Mouse (Mus musculus) small intestine, adult 2 months (tissue): ENCODE data around the gene Pdxdc1. TPM values are rescaled to one million over a fixed set of nuclear protein-coding genes. Genes with fewer than 3 reads are reported as not detected.
"Not testable (repeated sequence)": the region's sequence is repeated elsewhere in the genome, so short reads cannot be mapped to it uniquely, and the experiment has no call there.

ENCODE experiments used
- H3K27ac ChIP-seq: fragments of 200-500 bp; 2 replicates; pipeline ENCODE4 v1.5.1; 2012; ENCODE audit warnings: low read depth, low read length, control low read depth, inconsistent platforms; ENCODE audit not compliant: insufficient read depth
- H3K27me3 ChIP-seq: fragments of 200-500 bp; 2 replicates; pipeline ENCODE4 v1.6.1; 2012; ENCODE audit warnings: mild to moderate bottlenecking, moderate library complexity, low read length, inconsistent platforms; ENCODE audit not compliant: control insufficient read depth, insufficient read depth
- H3K36me3 ChIP-seq: fragments of 200-500 bp; 2 replicates; pipeline ENCODE4 v1.6.1; 2012; ENCODE audit warnings: mild to moderate bottlenecking, low read length, control low read depth, inconsistent platforms; ENCODE audit not compliant: control insufficient read depth, insufficient read depth
- H3K4me1 ChIP-seq: fragments of 200-500 bp; 2 replicates; pipeline ENCODE4 v1.6.1; 2012; ENCODE audit warnings: low read length, inconsistent platforms, mixed read lengths; ENCODE audit not compliant: control insufficient read depth, insufficient read depth, insufficient read length
- H3K4me3 ChIP-seq: fragments of 200-500 bp; 2 replicates; pipeline ENCODE4 v1.5.1; 2012; ENCODE audit warnings: low read depth, mild to moderate bottlenecking, control low read depth, inconsistent platforms, low read length, moderate library complexity
- CTCF ChIP-seq: fragments of 200-500 bp; IDR thresholded peaks from 2 replicates; pipeline ENCODE4 v1.5.1; 2012; ENCODE audit warnings: low read depth, mild to moderate bottlenecking, control low read depth, inconsistent platforms, low read length, moderate library complexity, mixed read lengths; ENCODE audit not compliant: insufficient replicate concordance, insufficient read length; ENCODE audit errors: extremely low read depth
- POLR2A ChIP-seq: fragments of 200-500 bp; IDR thresholded peaks from 2 replicates; pipeline ENCODE4 v1.6.1; 2012; ENCODE audit warnings: low read depth, mild to moderate bottlenecking, control low read depth, inconsistent platforms, low read length, moderate library complexity
- WGBS: fragments of 180-500 bp; shearing (Covaris S2); methylation state at CpG from one replicate; pipeline ENCODE4 v1.1.7; 2018; 5-methylcytosine and 5-hydroxymethylcytosine counted together
- polyA plus RNA-seq: library from polyadenylated mRNA; depleted of rRNA; stranded (reverse); fragments of >200 nt; gene quantifications from 2 replicates; pipeline ENCODE4 v1.2.3, GENCODE M21; 2012

Pdxdc1 gene
- polyA plus RNA-seq, 1 experiment, result 137 TPM

DNA sequence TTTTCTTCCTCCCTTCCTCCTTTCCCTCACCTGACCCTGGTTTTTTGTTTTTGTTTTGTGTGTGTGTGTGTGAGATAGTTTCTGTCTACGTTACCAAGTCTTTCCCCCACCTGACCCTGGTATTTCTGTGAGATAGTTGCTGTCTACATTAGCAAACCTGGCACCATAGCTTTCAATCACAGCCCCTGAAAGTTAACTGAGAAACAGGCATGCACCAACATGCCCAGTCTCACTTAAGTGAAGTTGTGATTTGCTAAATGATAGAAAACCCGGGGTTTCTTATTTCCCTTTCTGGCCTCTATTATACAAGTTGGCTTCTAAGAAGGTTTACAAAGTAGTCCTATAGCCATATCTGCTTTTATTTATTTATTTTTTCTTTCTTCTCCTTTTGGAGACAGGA is 12.5 kb downstream of the Pdxdc1 start:
- Histone ChIP-seq H3K4me3 (no peak overlapping the region), H3K36me3 (peaks cover 4% of the 10 kb centered on the region; the same call in 1 of the 2 replicates), H3K27ac (no peak overlapping the region), H3K27me3 (no peaks in the 10 kb centered on the region), H3K4me1 (peaks cover 8% of the 10 kb centered on the region; the same call in 1 of the 2 replicates)
- TF ChIP-seq CTCF, result no peak
- no peak for TF ChIP-seq POLR2A
- 80% methylated on average over 2 of the region's 2 CpGs for WGBS

DNA sequence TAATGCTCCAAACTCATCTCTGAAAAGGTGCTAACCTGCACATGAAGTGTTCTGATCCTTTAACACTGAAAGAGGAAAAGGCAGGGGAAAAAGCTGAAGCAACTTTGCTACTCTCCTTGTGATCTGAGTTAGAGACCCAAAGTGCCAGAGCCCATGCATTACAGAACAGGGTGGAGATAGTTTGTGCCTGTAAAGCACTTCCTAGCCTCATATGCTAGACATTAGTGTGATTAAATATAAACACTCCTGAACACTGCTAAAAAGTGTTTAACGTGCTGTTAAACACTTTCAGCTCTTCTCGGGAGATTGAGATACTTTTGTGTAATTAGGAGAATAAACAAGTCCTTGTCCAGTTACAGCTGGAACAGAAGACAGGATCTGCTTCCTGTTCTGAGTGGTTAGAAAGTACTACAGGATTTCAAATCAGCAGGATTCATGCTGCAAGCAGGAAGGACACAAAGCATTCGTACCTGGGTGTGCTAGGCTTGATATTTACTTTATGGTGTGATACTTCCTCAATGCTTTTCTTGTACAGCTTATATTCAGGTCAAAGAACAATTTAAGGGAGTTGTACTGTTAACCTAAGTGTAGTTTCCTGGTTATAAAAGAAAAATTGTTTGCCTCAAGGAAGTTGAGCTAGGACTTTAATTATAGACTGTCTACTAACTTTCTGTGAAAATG is 19.7 kb downstream of the Pdxdc1 start:
- WGBS, result 8% methylated on average over 3 of the region's 3 CpGs

GRCm38 (mm10) chr16:13875483-13875882 is 27.4 kb downstream of the Pdxdc1 start:
- no peaks in the 10 kb centered on the region for H3K27me3 ChIP-seq
- TF ChIP-seq CTCF (no peak), POLR2A (no peak)
- no peak overlapping the region for H3K27ac ChIP-seq
- H3K36me3 ChIP-seq, result peaks cover 58% of the 10 kb centered on the region
- 86% methylated on average over 4 of the region's 4 CpGs for WGBS
- no peak overlapping the region for H3K4me3 ChIP-seq
- no peaks in the 10 kb centered on the region for H3K4me1 ChIP-seq

More for the DNA sequence above, 19.7 kb downstream of the Pdxdc1 start:
- H3K4me1 ChIP-seq, result peaks cover 9% of the 10 kb centered on the region; the same call in 1 of the 2 replicates
- peaks cover 26% of the 10 kb centered on the region for H3K36me3 ChIP-seq
- TF ChIP-seq CTCF (no peak), POLR2A (no peak)
- H3K4me3 ChIP-seq, result no peak overlapping the region
- no peaks in the 10 kb centered on the region for H3K27me3 ChIP-seq
- peak overlapping the region; percentile 97 for H3K27ac ChIP-seq

DNA sequence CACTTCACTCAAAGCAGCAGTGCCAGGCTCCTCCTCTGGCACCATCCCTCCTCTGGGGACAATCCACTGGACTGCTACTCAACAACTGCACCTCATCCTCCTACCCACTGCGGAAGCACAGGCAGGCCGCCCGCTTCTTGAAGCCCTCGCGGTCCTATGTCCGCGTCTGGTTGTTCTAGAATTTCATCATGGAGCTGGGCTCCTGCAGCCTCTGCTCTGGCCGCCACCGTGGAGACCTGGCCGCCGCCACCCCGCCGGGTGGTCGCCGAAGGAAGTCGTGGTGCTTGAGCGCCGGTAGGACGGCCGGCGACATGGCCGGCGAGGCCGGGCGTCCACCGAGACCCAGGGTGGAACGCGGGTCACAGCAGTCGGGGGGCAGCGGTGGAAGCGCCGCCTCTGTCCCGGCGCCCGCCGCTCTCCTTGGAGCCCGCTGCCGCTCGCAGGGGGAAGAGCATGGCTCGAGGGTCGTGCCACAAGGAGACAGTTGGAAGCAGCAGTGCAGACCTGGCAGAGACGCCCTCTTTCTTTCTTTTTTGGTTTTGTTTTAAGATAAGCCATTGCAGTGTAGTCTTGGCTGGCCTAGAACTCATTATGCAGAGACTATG is 34.9 kb downstream of the Pdxdc1 start:
- Histone ChIP-seq H3K27ac (no peak overlapping the region), H3K27me3 (no peaks in the 10 kb centered on the region; the same call in 1 of the 2 replicates), H3K4me1 (no peaks in the 10 kb centered on the region), H3K36me3 (peaks cover 49% of the 10 kb centered on the region), H3K4me3 (no peak overlapping the region)
- TF ChIP-seq CTCF (no peak), POLR2A (no peak)
- WGBS, result 81% methylated on average over 42 of the region's 42 CpGs

DNA sequence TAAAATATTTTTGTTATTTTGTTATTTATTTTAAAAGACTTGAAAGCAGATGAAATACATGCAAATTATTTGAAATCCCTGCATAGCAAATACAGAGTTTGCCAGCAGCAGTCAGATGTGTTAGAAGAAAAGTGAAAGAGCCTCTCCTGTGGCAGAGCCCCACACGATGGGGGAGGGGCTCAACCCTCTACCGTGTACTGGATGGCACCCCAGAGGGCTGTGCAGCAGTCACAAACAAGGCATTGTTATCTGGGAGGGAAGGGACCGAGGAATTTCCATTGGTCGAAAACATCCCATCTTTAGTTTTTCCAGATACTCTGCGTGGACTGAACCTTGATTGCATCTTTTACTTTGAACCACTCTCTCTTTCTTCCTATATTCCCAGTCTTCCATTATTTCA is 35.5 kb downstream of the Pdxdc1 start:
- not testable (repeated sequence) for H3K27me3 ChIP-seq, H3K4me1 ChIP-seq, H3K27ac ChIP-seq, H3K4me3 ChIP-seq
- peaks cover 51% of the 10 kb centered on the region for H3K36me3 ChIP-seq
- 68% methylated on average over 5 of the region's 5 CpGs for whole genome bisulfite sequencing

- no peaks in the 10 kb centered on the region for H3K4me1 ChIP-seq
- no peak overlapping the region for H3K4me3 ChIP-seq
- H3K27ac ChIP-seq, result no peak overlapping the region
- H3K36me3 ChIP-seq, result peaks cover 51% of the 10 kb centered on the region
- H3K27me3 ChIP-seq, result no peaks in the 10 kb centered on the region; the same call in 1 of the 2 replicates
- TF ChIP-seq POLR2A, result no peak
- TF ChIP-seq CTCF, result no peak
- 67% methylated on average over 5 of the region's 5 CpGs for WGBS
Observed at GRCm38 (mm10) chr16:13866616-13867015, 36.3 kb downstream of the Pdxdc1 start.

DNA sequence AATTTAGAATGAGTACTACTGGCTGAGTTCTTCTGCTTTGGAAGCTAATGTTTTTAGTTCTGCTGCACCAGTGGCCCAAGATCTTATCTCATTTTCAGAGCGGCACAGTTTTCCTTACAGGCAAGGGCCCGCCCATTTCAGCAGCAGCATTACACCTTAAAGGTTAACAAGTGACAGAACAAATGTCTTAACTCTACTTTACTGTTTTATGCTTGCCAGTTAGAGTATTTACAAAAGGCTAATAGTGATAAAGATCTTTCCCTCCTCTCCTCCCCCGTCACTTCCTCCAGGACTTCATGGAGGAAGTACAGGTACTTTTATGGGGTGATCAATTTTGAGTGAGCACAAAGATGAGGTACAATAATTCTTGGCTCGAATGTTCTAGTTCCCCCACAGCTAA is 36.9 kb downstream of the Pdxdc1 start:
- Histone ChIP-seq H3K36me3 (peaks cover 48% of the 10 kb centered on the region), H3K27ac (no peak overlapping the region), H3K4me3 (no peak overlapping the region), H3K27me3 (no peaks in the 10 kb centered on the region; the same call in 1 of the 2 replicates), H3K4me1 (no peaks in the 10 kb centered on the region)
- 19% methylated on average over 4 of the region's 4 CpGs for WGBS
- TF ChIP-seq CTCF (no peak), POLR2A (no peak)
